Mouse (Mus musculus): ENCODE results near the gene Mrpl46. TPM values are rescaled to one million over a fixed set of nuclear protein-coding genes. Genes with fewer than 3 reads are reported as not detected.
A peak's percentile ranks its signal among the peaks of the same experiment; 100 is the strongest.

Mrpl46 gene
- 14.3 and 15.1 TPM in 2 replicates for polyA plus RNA-seq (2012; rRNA removed)

- whole genome bisulfite sequencing: under 1% methylated on average over 44 of the region's 44 CpGs
- DNase-seq: peak; percentile 85
- TF ChIP-seq POLR2A (IDR thresholded peaks at IDR 0.05; ENCODE audit: borderline replicate concordance, extremely low read depth, low read depth, low read length) (peak; percentile 62), CTCF (IDR thresholded peaks at IDR 0.05; ENCODE audit: insufficient read depth, low read length) (no peak)
- Histone ChIP-seq H3K4me3 (replicated peaks; ENCODE audit: extremely low read depth, low read depth, low read length) (peak within 1 kb of the TSS; percentile 63), H3K4me1 (ENCODE audit: control insufficient read depth, insufficient read depth, low read length) (peaks cover 6% of the 10 kb centered on the region)
These were observed at the start of gene Mrpl46, which contains the start of gene Mrps11 for GRCm38 (mm10) chr7:78782639-78783581. Mrpl46 (minus strand) TSS chr7:78783531. Mrps11 (plus strand) TSS chr7:78783119.

GRCm38 (mm10) chr7:78827749-78828362, 44.5 kb upstream of the Mrpl46 start:
- TF ChIP-seq POLR2A (IDR thresholded peaks at IDR 0.05; ENCODE audit: borderline replicate concordance, extremely low read depth, low read depth, low read length) (no peak), CTCF (IDR thresholded peaks at IDR 0.05; ENCODE audit: insufficient read depth, low read length) (no peak)
- Histone ChIP-seq H3K4me1 (ENCODE audit: control insufficient read depth, insufficient read depth, low read length) (no peaks in the 10 kb centered on the region), H3K4me3 (replicated peaks; ENCODE audit: extremely low read depth, low read depth, low read length) (no peak overlapping the region)
- WGBS: 75% methylated on average over 14 of the region's 14 CpGs
- DNase-seq: no peak

GRCm38 (mm10) chr7:78826682-78827385, 43.5 kb upstream of the Mrpl46 start:
- no peaks in the 10 kb centered on the region for H3K4me1 ChIP-seq (ENCODE audit: control insufficient read depth, insufficient read depth, low read length)
- WGBS: 55% methylated on average over 9 of the region's 9 CpGs
- TF ChIP-seq POLR2A (IDR thresholded peaks at IDR 0.05; ENCODE audit: borderline replicate concordance, extremely low read depth, low read depth, low read length) (no peak), CTCF (IDR thresholded peaks at IDR 0.05; ENCODE audit: insufficient read depth, low read length) (no peak)
- DNase-seq: no peak
- H3K4me3 ChIP-seq (replicated peaks; ENCODE audit: extremely low read depth, low read depth, low read length): no peak overlapping the region

GRCm38 (mm10) chr7:78818336-78818735, 35.0 kb upstream of the Mrpl46 start:
- 76% methylated on average over 12 of the region's 12 CpGs for WGBS
- H3K4me3 ChIP-seq (replicated peaks; ENCODE audit: extremely low read depth, low read depth, low read length): no peak overlapping the region
- no peak for DNase-seq
- TF ChIP-seq POLR2A (IDR thresholded peaks at IDR 0.05; ENCODE audit: borderline replicate concordance, extremely low read depth, low read depth, low read length) (no peak), CTCF (IDR thresholded peaks at IDR 0.05; ENCODE audit: insufficient read depth, low read length) (no peak)
- no peaks in the 10 kb centered on the region for H3K4me1 ChIP-seq (ENCODE audit: control insufficient read depth, insufficient read depth, low read length)

GRCm38 (mm10) chr7:78814766-78815165, 31.4 kb upstream of the Mrpl46 start:
- no peak for DNase-seq
- no peak for TF ChIP-seq CTCF (IDR thresholded peaks at IDR 0.05; ENCODE audit: insufficient read depth, low read length)
- no peak for TF ChIP-seq POLR2A (IDR thresholded peaks at IDR 0.05; ENCODE audit: borderline replicate concordance, extremely low read depth, low read depth, low read length)
- Histone ChIP-seq H3K4me1 (ENCODE audit: control insufficient read depth, insufficient read depth, low read length) (no peaks in the 10 kb centered on the region), H3K4me3 (replicated peaks; ENCODE audit: extremely low read depth, low read depth, low read length) (no peak overlapping the region)

- no peak for TF ChIP-seq CTCF (IDR thresholded peaks at IDR 0.05; ENCODE audit: insufficient read depth, low read length)
- no peak for TF ChIP-seq POLR2A (IDR thresholded peaks at IDR 0.05; ENCODE audit: borderline replicate concordance, extremely low read depth, low read depth, low read length)
- WGBS: 82% methylated on average over 6 of the region's 6 CpGs
- H3K4me1 ChIP-seq (ENCODE audit: control insufficient read depth, insufficient read depth, low read length): no peaks in the 10 kb centered on the region
- no peak for DNase-seq
- no peak overlapping the region for H3K4me3 ChIP-seq (replicated peaks; ENCODE audit: extremely low read depth, low read depth, low read length)
These were observed 30.5 kb upstream of the Mrpl46 start for GRCm38 (mm10) chr7:78813791-78814190.

- WGBS: 58% methylated on average over 4 of the region's 4 CpGs
- no peak overlapping the region for H3K4me3 ChIP-seq (replicated peaks; ENCODE audit: extremely low read depth, low read depth, low read length)
- DNase-seq: no peak
- no peak for TF ChIP-seq CTCF (IDR thresholded peaks at IDR 0.05; ENCODE audit: insufficient read depth, low read length)
- no peak for TF ChIP-seq POLR2A (IDR thresholded peaks at IDR 0.05; ENCODE audit: borderline replicate concordance, extremely low read depth, low read depth, low read length)
- no peaks in the 10 kb centered on the region for H3K4me1 ChIP-seq (ENCODE audit: control insufficient read depth, insufficient read depth, low read length)
These were observed 23.9 kb upstream of the Mrpl46 start for GRCm38 (mm10) chr7:78807192-78807591.

GRCm38 (mm10) chr7:78803841-78804240, 20.5 kb upstream of the Mrpl46 start:
- no peak for TF ChIP-seq CTCF (IDR thresholded peaks at IDR 0.05; ENCODE audit: insufficient read depth, low read length)
- no peak for DNase-seq
- Histone ChIP-seq H3K4me1 (ENCODE audit: control insufficient read depth, insufficient read depth, low read length) (no peaks in the 10 kb centered on the region), H3K4me3 (replicated peaks; ENCODE audit: extremely low read depth, low read depth, low read length) (no peak overlapping the region)
- 71% methylated on average over 3 of the region's 3 CpGs for WGBS

GRCm38 (mm10) chr7:78799730-78800496, 16.6 kb upstream of the Mrpl46 start:
- Histone ChIP-seq H3K4me3 (replicated peaks; ENCODE audit: extremely low read depth, low read depth, low read length) (no peak overlapping the region), H3K4me1 (ENCODE audit: control insufficient read depth, insufficient read depth, low read length) (no peaks in the 10 kb centered on the region)
- no peak for DNase-seq
- TF ChIP-seq POLR2A (IDR thresholded peaks at IDR 0.05; ENCODE audit: borderline replicate concordance, extremely low read depth, low read depth, low read length): no peak
- no peak for TF ChIP-seq CTCF (IDR thresholded peaks at IDR 0.05; ENCODE audit: insufficient read depth, low read length)
- WGBS: 65% methylated on average over 9 of the region's 9 CpGs

Measured in lung, adult 2 months (tissue).